8 mouse cellular contexts compared by ENCODE assay signal in genomic region chr4:155491529-155492130, GRCm38 (mm10). TPM values are rescaled to one million over a fixed set of nuclear protein-coding genes. Genes with fewer than 3 reads are reported as not detected.
DNase-seq lines count a peak whose midpoint lies in the region; ATAC-seq lines count a peak whose summit lies in the region.

No protein-coding gene starts in this region.

- DNase-seq in ovary, postnatal 14 days (ENCODE audit: low spot score): peak; percentile 29
- no peak for DNase-seq in ovary, adult 18-20 months (ENCODE audit: low spot score)
- DNase-seq in embryo, embryonic 11.5 days (ENCODE audit: low read depth, low spot score): peak; percentile 17
- DNase-seq in adrenal gland, postnatal 14 days: no peak
- no peak for DNase-seq in adrenal gland, postnatal 25 days
- no peak for DNase-seq in cerebellum, adult 11 months

- peak overlapping the region; percentile 85; the same call in 1 of the 2 replicates for H3K4me2 ChIP-seq in hindbrain, embryonic 16.5 days (ENCODE audit: low read length)
- peak overlapping the region; percentile 67 for H3K4me2 ChIP-seq in midbrain, embryonic 12.5 days (replicated peaks)

- H3K36me3 ChIP-seq in hindbrain, embryonic 16.5 days (ENCODE audit: control insufficient read depth, insufficient read depth, low read length): no peaks in the 10 kb centered on the region
- H3K36me3 ChIP-seq in midbrain, embryonic 12.5 days: 0 out of 2 replicates have a peak, but pooled peaks cover 3% of the 10 kb centered on the region

- peak overlapping the region; percentile 100 for H3K9ac ChIP-seq in hindbrain, embryonic 16.5 days (ENCODE audit: low read depth, low read length)
- peak overlapping the region; percentile 100 for H3K9ac ChIP-seq in midbrain, embryonic 12.5 days (replicated peaks)

- H3K27me3 ChIP-seq in hindbrain, embryonic 16.5 days (replicated peaks; ENCODE audit: control insufficient read depth, insufficient read depth, low read length): no peaks in the 10 kb centered on the region
- no peaks in the 10 kb centered on the region for H3K27me3 ChIP-seq in midbrain, embryonic 12.5 days

- peak overlapping the region; percentile 95 for H3K27ac ChIP-seq in hindbrain, embryonic 16.5 days (ENCODE audit: low read depth, low read length)
- peak overlapping the region; percentile 96 for H3K27ac ChIP-seq in midbrain, embryonic 12.5 days (replicated peaks)

- H3K4me1 ChIP-seq in hindbrain, embryonic 16.5 days (ENCODE audit: control insufficient read depth, insufficient read depth, low read depth, low read length): peaks cover 34% of the 10 kb centered on the region
- peaks cover 40% of the 10 kb centered on the region for H3K4me1 ChIP-seq in midbrain, embryonic 12.5 days

- H3K4me3 ChIP-seq in hindbrain, embryonic 16.5 days (ENCODE audit: low read length): peak overlapping the region; percentile 98
- peak overlapping the region; percentile 98 for H3K4me3 ChIP-seq in midbrain, embryonic 12.5 days

- ATAC-seq in hindbrain, embryonic 16.5 days: peak; percentile 61
- ATAC-seq in midbrain, embryonic 12.5 days (ENCODE audit: low FRiP score, low read depth): peak; percentile 59

- under 1% methylated on average over 35 of the region's 54 CpGs for WGBS in hindbrain, embryonic 16.5 days
- under 1% methylated on average over 54 of the region's 54 CpGs for WGBS in midbrain, embryonic 12.5 days

- no peaks in the 10 kb centered on the region for H3K9me3 ChIP-seq in hindbrain, embryonic 16.5 days (ENCODE audit: control insufficient read depth, low read length)
- no peaks in the 10 kb centered on the region for H3K9me3 ChIP-seq in midbrain, embryonic 12.5 days

RNA-seq across cellular contexts. Expression of gene Gnb1, which starts 0.5 kb away (rescaled TPM):
- 1,017 and 1,097 TPM in 2 replicates for polyA plus RNA-seq in hindbrain, embryonic 16.5 days (2015; fragmentation: Nextera tagmentation; extraction: Ambion mirVana)
- polyA plus RNA-seq in midbrain, embryonic 12.5 days (2016; fragmentation: Nextera tagmentation; extraction: Ambion mirVana): 751 and 797 TPM in 2 replicates
- 389 and 418 TPM in 2 replicates for total RNA-seq in adrenal gland, postnatal 14 days (2021)
- 309 and 392 TPM in 2 replicates for total RNA-seq in adrenal gland, postnatal 25 days (2021)

RNA-seq across cellular contexts. Expression of gene Tmem52, which starts 22.7 kb away (rescaled TPM):
- 0.34 TPM in 1 of 2 replicates, not detected in the other for polyA plus RNA-seq in hindbrain, embryonic 16.5 days (2015; fragmentation: Nextera tagmentation; extraction: Ambion mirVana)
- polyA plus RNA-seq in midbrain, embryonic 12.5 days (2016; fragmentation: Nextera tagmentation; extraction: Ambion mirVana): 0.20 TPM in 1 of 2 replicates, not detected in the other
- 11.4 and 14.8 TPM in 2 replicates for total RNA-seq in adrenal gland, postnatal 14 days (2021)
- total RNA-seq in adrenal gland, postnatal 25 days (2021): 5.1 and 7.3 TPM in 2 replicates

Comparison
In these comparisons a context has a peak if more than half of its experiments do, and no peak if none do; other contexts are left out.
1. DNase-seq: peak in ovary, postnatal 14 days (single experiment) and embryo, embryonic 11.5 days (single experiment); none in ovary, adult 18-20 months (single experiment), adrenal gland, postnatal 14 days (single experiment), adrenal gland, postnatal 25 days (single experiment) and cerebellum, adult 11 months (single experiment).